Mouse (Mus musculus): Measurements from ENCODE around the gene Fam171a1.
"Not testable (repeated sequence)": the region's sequence is repeated elsewhere in the genome, so short reads cannot be mapped to it uniquely, and the experiment has no call there.

Gene Fam171a1

DNA sequence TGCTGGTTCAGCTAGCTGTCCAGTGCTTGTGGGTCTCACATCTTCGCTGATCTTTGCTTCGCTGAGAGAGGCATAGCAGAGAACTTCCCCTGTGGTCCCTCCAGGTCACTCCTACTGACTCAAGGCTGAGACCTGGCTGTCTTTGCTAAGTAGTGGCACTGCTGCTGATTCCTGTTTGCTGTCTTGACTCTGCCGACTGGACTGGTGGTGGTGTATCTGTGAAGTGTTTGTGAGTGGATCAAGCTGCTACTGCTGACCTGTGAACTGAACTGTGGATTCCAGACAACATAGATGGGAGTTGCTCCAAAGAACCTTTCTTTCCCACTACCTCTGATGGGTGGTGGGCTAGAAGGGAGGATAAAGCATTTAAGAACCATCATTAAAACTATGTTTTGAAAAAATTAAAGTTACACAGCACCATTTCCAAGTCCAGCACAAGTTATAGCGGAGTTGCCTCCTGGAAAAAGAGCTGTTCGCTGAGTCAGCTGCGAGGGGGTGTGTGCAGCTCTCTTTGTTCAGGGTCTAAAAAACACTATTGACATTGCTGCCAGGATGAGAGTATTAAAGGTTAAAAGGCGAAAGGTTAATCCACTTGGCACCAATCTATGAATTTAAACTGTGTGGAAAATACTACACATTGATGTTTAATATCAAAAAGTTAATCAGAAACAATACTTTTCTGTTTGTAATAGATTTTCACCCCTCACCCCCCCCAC, 52.0 kb downstream of the Fam171a1 start:
- intact Hi-C loops (cut with DNase I), result loop anchor here (5.0 kb wide), 1 partner anchor 44 kb away; no protein-coding TSS in a partner anchor

- intact Hi-C loops (cut with DNase I), result loop anchor here (5.0 kb wide), 1 partner anchor 47 kb away; no protein-coding TSS in a partner anchor
Measured at GRCm38 (mm10) chr2:3168719-3169402, 54.8 kb downstream of the Fam171a1 start.

- intact Hi-C loops (cut with DNase I), result loop anchor here (5.0 kb wide), 1 partner anchor 47 kb away; no protein-coding TSS in a partner anchor
Measured at GRCm38 (mm10) chr2:3169403-3169747, 55.4 kb downstream of the Fam171a1 start.

DNA sequence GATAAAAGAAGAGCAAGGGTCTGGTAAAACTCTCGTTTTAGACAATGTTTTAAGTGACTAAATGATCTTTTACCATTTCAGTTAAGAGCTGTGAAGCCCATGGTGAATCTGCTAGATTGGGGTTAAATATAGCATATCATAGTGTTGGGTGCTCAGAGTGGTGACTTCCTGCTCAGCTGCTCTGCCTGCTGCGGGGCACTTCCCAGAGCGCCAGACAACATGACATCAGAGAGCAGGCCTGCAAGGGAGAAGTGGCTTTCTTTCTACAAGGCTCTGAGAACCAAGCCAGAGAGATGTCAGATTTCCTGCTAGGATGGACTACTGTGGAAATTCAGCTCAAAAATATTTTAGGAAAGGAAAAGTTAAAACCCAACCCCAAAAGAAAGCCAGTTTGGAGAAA, 57.8 kb downstream of the Fam171a1 start:
- intact Hi-C loops (cut with DNase I), result no loop called here

DNA sequence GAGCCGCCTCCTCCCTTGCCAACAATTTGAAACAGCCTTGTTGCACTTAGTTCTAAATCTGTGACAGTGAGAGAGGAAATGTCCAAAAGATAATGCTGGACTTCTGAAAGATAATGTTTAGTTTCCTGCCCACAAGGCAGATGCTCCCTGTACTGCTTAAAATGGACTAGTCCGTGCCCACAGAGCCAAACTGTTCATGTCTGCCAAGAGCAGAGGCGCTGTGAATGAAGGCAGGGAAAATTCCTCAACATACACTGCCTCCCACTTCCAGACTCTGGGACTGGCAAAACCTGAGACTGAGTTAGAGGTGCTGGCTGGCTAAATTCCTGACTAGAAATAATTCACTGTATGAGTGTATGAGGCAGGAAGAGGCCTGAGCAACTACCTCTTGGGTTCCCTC, 58.6 kb downstream of the Fam171a1 start:
- intact Hi-C loops (cut with DNase I), result no loop called here

- intact Hi-C loops (cut with DNase I), result loop anchor here (5.0 kb wide), 1 partner anchor 58 kb away; no protein-coding TSS in a partner anchor
Measured at GRCm38 (mm10) chr2:3174890-3175289, 60.9 kb downstream of the Fam171a1 start.

- intact Hi-C loops (cut with DNase I), result loop anchor here (5.0 kb wide), 1 partner anchor 59 kb away; no protein-coding TSS in a partner anchor
Measured at GRCm38 (mm10) chr2:3175988-3176387, 62.0 kb downstream of the Fam171a1 start.

DNA sequence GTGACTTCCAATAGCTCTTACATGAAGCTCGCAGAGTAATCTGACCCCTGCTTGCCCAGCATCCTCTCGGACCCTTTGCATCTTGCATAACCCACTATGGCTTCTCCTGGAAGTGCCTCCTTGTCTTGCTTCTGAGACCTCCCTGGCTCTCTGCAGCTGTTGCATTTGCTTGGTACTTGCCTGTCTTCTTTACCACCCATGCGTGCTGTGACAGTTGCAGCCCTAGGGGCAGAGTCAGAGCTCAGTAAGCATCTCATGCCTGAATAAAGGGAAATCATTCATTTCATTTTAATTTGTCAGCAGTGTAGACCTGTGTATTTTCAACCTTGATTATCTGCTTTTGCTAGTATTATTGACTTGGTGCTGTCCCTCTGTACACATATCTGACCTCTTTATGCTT, 62.7 kb downstream of the Fam171a1 start:
- intact Hi-C loops (cut with DNase I), result loop anchor here (5.0 kb wide), 1 partner anchor 59 kb away; no protein-coding TSS in a partner anchor

DNA sequence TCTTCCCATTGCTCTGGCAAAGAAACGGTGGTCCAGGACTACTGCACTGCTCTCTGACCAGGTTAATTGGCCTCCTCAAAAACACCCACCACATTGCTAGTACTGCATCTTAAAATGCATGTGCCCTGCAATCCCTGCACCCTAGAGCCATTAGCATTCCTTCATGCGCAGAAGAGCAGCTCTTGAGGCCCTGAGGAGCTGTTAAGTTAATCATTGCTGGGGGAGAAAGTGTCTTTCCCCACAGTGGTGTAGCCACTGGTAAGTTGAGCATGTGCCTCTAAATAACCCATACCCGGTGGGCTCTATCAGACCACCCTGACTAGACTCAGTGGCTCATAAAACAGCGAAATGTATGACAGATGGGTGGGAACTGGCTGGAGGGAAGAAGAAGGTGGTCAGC, 66.5 kb downstream of the Fam171a1 start:
- intact Hi-C loops (cut with DNase I), result no loop called here

DNA sequence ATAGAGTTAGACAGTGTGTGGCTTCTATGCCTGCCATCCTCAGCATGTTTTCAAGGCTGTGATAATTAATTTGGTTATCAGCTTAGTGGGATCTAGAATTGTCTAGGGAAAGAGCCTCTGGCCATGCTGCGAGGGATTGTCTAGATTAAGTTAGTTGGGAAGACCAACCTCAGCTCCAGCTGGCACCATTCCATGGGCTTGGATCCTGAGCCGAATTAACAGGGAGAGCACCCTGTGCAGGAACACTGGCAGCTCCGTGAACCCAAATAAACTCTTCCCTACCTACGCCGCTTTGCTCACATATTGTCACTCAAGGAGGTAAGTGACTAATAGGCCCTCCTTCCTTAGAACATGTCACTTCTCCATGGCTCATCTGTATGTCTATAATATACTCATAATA, 69.6 kb downstream of the Fam171a1 start:
- intact Hi-C loops (cut with DNase I), result no loop called here

- intact Hi-C loops (cut with DNase I), result no loop called here
Measured at GRCm38 (mm10) chr2:3185335-3185734, 71.3 kb downstream of the Fam171a1 start.

GRCm38 (mm10) chr2:3188745-3189475, 74.9 kb downstream of the Fam171a1 start:
- intact Hi-C loops (cut with DNase I), result no loop called here

DNA sequence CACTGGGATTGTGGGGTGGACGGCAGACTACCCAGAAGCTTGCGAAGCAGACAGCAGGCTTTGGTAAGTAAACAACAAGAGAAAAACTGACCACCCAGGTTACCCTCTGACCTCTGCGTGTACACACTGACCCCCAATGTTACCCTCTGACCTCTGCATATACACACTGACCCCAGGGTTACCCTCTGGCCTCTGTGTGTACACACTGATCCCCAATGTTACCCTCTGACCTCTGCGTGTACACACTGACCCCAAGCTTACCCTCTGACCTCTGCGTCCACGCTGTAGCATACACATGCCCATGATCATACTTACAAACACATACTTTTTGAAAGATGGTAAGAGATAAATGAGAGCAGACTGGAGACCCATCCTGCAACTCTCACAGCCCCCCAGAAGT, 77.1 kb downstream of the Fam171a1 start:
- intact Hi-C loops (cut with DNase I), result no loop called here

- intact Hi-C loops (cut with DNase I), result no loop called here
Measured at GRCm38 (mm10) chr2:3195511-3195910, 81.5 kb downstream of the Fam171a1 start.

DNA sequence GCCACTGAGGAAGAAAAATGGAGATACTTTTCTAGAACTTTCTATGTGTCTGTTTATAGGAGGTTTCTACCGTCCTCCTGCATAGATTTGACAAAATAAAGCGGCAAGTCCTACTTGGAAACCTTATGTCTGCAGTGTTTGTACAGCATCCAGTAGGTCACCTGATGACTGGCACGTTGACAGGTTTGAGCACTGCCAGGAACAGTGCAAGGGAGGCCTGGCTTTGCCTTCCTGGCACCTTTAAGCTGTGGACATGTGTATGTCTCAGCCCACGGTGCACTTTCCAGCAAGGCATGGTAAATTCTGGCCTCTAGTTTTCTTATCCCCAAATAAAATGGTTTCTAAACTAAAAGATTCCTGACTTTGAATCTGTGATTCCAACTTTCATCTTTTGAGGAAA, 86.4 kb downstream of the Fam171a1 start:
- intact Hi-C loops (cut with DNase I), result no loop called here

- intact Hi-C loops (cut with DNase I), result no loop called here
Measured at GRCm38 (mm10) chr2:3206975-3207642, 93.1 kb downstream of the Fam171a1 start.

GRCm38 (mm10) chr2:3215480-3215879, 101.5 kb downstream of the Fam171a1 start:
- intact Hi-C loops (cut with DNase I), result no loop called here

GRCm38 (mm10) chr2:3216617-3217016, 102.6 kb downstream of the Fam171a1 start:
- intact Hi-C loops (cut with DNase I), result no loop called here

GRCm38 (mm10) chr2:3217577-3217976, 103.6 kb downstream of the Fam171a1 start:
- intact Hi-C loops (cut with DNase I), result not testable (repeated sequence)

- intact Hi-C loops (cut with DNase I), result no loop called here
Measured at GRCm38 (mm10) chr2:3218225-3218624, 104.2 kb downstream of the Fam171a1 start.

GRCm38 (mm10) chr2:3228475-3228874, 114.5 kb downstream of the Fam171a1 start:
- intact Hi-C loops (cut with DNase I), result loop anchor here (2.0 kb wide), 1 partner anchor 110 kb away; no protein-coding TSS in a partner anchor

Data from adrenal gland (tissue).